Mouse (Mus musculus) urinary bladder, postnatal 25 days (tissue): Measurements from ENCODE around the gene Cfap43.
A peak's percentile ranks its signal among the peaks of the same experiment; 100 is the strongest.

Source experiments
- DNase-seq: peaks from one replicate; pipeline ENCODE4 v3.0.0; 2022; ENCODE audit warnings: low spot score

The Cfap43 gene

GRCm38 (mm10) chr19:47885191-47885743 is 33.8 kb downstream of the Cfap43 start:
- DNase-seq, result no peak

DNA sequence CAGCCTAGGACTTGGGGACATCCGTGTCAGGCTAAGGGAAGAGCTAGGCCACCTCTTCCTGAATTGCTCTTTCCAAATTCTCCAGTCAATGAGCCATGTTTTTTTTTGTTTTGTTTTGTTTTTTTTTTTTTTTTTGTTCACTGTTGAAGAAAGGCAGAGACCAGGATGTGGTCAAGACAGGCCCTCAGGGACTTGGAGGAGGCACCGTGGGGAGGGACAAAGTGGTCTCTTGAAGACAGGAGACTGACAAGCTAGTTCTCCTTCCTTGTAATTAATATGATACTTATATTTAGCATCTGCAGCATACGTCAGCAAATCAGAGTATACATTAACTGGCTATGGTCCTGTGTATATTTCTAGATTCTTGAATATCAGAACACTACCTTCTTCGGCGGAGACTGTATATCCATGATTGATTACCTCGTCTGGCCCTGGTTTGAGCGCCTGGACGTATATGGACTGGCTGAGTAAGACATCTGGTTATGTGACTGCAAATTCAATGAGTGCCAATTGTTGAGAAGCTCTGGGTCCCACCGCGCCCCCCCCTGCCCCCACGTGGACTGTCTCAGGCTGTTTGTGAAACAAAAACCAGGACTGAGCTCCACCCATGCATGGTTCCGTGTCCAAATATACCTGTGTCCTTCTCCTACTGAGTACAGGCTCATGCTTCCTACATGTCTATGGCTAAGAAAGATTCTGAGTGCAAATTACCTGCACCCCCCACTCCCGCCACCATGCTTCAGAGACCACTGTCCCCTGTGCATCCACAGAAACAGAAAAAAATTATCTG is 34.6 kb downstream of the Cfap43 start:
- DNase-seq, result no peak

GRCm38 (mm10) chr19:47882882-47883254 is 36.2 kb downstream of the Cfap43 start:
- DNase-seq, result no peak

GRCm38 (mm10) chr19:47882151-47882881 is 36.8 kb downstream of the Cfap43 start:
- peak; percentile 83 for DNase-seq

- DNase-seq, result no peak
These were observed 37.5 kb downstream of the Cfap43 start for GRCm38 (mm10) chr19:47881538-47881937.

- DNase-seq, result no peak
These were observed 42.8 kb downstream of the Cfap43 start for GRCm38 (mm10) chr19:47876252-47876651.

DNA sequence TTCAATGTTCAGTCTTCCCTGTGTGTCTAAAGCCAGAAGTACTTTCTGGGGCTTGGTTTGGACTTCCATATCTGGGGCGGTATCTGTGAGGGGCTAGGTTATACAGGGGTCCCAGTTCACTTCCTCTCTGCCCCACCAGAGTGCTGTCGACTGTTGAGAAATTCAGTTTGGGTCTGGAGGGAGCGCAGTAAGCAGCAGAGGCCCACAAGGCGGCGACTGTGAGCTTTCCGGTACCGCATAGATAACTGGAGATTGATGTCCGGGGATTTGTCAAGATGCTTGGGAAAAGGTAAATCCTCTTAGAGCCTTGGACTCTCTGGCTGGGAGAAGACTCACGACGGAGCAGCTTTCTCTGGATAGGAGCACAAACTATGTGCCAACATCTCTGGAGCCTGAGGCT is 47.6 kb downstream of the Cfap43 start:
- DNase-seq, result no peak

- no peak for DNase-seq
These were observed 48.9 kb downstream of the Cfap43 start for GRCm38 (mm10) chr19:47870102-47870666.

- DNase-seq, result no peak
These were observed 49.6 kb downstream of the Cfap43 start for GRCm38 (mm10) chr19:47869516-47869915.

DNA sequence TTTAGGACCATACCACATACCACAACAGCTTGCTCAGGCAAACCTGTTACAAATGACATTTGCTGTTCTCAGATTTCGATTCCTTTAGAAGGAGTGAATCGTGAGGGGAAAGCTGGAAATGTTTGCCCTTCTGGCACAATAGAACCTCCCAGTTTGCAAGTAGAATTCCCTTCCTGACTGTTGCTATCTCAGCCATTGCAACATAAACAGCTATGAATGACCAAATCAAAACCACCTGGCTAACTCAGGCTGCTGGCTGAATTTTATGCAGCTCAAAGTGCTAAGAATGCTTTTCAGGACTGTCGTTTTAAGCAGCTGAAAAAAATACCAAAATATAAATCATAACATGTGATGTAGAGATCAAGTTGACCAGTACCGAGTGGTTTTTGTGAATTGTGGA is 50.1 kb downstream of the Cfap43 start:
- no peak for DNase-seq

DNA sequence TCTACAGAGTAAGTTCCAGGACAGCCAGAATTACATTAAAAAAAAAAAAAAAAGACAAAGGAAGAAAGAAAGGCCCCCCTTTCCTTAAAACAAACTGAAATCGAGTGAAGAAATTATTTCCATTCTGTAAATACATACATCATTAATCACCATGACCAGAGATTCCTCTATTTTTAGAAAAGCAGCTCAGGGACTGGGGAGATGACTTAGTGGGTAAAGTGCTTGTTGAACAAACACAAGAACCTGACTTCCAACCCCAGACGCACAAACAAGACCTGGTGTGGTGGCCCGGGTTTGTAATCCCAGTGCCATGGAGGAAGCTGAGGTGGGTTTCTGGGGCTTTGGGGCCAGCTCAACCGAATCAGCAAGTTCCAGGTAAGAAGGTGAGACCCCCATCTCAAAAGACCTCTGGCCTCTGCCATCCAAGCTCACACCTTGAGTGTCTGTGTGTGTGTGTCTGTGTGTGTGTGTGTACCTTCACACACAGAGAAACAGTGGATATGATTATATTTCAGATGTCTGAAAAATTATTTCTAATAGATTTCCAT is 51.4 kb downstream of the Cfap43 start:
- DNase-seq, result no peak

GRCm38 (mm10) chr19:47865353-47865947 is 53.6 kb downstream of the Cfap43 start, which contains the start of gene Gsto2:
Gene Gsto2, plus strand, starts transcription at chr19:47865534.
- peak; percentile 88 for DNase-seq

DNA sequence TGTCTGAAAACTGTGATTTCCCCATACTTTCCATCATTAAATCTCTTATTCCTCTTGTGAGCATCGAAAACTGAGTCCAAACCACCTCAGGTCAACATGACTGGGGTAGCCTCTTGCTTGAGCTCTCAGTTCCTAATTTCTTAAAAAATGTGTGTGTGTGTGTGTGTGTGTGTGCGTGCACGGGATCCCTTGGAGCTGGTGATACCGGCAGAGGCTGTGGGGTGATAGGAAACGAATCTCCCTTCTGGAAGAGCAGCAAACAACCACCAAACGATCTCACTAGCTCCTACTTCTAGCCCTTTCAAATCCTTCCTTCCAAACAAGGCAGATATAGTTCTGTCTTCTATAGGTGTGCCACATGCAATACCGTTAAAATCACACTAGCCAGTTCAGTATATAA is 54.4 kb downstream of the Cfap43 start:
- no peak for DNase-seq

DNA sequence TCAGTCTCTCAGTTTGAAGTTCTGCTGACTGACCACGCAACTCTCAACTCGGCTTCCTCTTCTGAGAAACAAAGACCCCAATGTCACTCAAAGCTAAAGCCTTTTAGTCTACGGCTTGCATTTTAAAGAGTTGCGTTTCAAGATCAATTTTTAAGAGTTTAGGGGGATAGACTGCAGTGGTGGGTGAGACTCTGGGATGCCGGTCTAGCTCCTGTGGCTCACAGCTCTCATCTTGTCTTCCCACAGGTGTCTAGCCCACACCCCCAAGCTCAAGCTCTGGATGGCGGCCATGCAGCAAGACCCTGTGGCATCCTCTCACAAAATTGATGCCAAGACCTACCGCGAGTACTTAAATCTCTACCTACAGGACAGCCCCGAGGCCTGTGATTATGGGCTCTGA is 55.0 kb downstream of the Cfap43 start:
- DNase-seq, result no peak

- no peak for DNase-seq
These were observed 56.5 kb downstream of the Cfap43 start for GRCm38 (mm10) chr19:47862581-47862980.

DNA sequence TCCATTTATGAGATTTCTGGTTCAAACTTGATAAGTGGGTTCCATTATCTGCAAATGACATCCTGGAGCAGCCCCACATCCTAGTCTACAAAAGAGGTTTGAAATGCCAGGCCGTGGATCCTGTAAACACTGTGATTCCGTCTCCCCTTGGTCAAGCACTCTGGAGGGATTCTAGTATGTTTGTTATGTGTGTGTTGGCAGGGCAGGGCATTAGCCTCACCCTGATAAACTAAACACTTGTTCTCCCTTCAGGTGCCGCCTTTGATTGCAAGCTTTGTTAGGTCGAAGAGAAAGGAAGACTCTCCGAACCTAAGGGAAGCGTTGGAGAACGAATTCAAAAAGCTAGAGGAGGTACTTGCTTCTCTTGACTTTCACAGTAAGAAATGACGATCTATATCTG is 59.9 kb downstream of the Cfap43 start:
- DNase-seq, result no peak

DNA sequence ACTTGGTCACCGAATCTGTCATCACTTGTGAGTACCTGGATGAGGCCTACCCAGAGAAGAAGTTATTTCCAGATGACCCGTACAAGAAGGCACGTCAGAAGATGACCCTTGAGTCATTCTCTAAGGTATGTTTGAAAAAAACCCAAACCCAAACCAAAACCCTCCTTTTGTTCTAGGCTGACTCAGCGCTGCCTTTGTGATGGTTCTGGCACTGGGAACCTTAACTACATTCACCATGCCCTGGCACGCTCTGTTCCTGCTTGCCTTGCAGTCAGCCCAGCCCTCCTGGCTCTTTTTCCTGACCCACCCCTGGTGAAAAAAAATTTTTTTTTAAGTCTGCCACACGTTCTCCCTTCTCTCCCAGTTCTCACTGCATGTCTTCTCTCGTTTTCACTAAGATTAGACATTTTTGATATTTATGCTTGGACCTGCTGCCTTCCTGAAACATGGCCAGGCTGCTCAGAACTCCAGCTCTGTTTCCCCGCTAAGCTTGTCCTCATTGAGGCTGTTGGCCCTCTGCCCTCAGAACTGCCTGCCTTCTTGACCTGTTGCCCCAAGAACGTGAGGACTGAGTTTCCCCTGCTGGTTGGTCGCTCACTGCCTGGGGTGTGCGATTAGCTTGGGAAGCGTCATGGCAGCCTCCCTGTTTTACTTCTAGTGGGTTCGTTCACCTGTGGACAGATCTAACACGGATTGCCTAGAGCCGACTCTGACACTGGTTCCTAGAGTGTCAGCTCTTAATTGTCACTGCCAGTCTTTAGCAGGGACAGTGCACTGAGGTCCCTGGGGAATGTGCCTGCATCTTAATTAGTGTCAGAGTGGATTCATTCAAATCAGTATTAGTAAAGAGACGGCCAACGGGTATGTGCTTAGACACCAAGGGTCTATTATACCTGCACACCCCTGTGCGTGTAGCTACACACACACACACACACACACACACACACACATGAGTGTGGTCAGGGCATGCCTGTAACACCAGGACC is 60.8 kb downstream of the Cfap43 start:
- DNase-seq, result no peak

DNA sequence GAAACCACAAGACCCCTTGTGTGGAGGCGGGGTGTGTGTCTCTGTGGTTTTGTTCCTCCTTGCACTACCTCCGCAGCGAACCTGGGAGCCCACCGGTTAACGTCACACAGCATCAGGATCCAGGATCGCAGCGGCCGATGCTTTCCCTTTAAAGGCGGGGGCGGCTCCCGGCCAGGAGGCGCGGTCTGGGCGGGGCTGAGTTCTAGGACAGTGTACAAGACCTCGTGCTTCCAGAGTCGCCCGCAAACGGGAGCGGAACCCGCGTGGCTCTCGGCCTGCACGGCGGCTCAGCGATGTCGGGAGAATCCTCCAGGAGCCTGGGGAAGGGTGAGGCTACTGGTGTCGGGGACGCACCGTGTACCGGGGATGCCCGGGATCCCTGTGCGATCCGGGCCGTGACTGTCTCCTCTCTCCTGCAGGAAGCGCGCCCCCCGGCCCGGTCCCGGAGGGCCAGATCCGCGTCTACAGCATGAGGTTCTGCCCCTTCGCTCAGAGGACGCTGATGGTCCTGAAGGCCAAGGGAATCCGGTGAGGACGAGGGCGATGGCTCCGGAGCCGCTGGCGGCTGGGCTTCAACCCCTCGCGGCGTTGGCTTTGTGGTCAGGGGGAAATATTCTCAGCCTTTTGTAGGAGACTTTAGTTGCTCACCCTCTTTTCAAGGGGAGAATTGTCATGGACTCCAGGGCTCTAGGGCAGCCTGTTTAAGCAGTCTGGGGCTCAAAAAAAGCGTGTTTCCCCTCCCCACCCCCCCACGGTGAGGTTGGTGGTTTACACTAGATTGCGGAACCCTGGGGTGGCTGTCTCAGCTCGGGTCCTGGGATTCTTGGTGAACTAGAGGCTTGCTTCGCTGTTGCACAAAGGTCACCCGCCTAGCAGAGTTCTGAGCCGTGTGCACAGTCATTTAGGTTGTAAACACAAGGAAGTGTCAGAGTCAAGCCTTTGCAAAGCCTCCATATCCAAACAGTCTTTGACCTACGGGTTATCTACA is 64.0 kb downstream of the Cfap43 start, which contains the start of gene Gsto1:
Gsto1 (plus strand) TSS at position 175 of the 988 bp plus-strand sequence.
- DNase-seq, result peak; percentile 93
